8 mouse cellular contexts compared by ENCODE assay signal in genomic region chr14:84442528-84443287, GRCm38 (mm10). TPM values are rescaled to one million over a fixed set of nuclear protein-coding genes. Genes with fewer than 3 reads are reported as not detected.
A peak's percentile ranks its signal among the peaks of the same experiment; 100 is the strongest.
DNase-seq lines count a peak whose midpoint lies in the region; ATAC-seq lines count a peak whose summit lies in the region.

No protein-coding gene starts in this region.

- peak overlapping the region; percentile 57 for H3K4me3 ChIP-seq in limb, embryonic 15.5 days
- H3K4me3 ChIP-seq in neural tube, embryonic 12.5 days = peak overlapping the region; percentile 59

- peak overlapping the region; percentile 20; the same call in 1 of the 2 replicates for H3K9ac ChIP-seq in limb, embryonic 15.5 days
- H3K9ac ChIP-seq in neural tube, embryonic 12.5 days = peak overlapping the region; percentile 51

- peak overlapping the region; percentile 77 for H3K27ac ChIP-seq in limb, embryonic 15.5 days
- no peak overlapping the region for H3K27ac ChIP-seq in neural tube, embryonic 12.5 days

- no peaks in the 10 kb centered on the region for H3K9me3 ChIP-seq in limb, embryonic 15.5 days
- H3K9me3 ChIP-seq in neural tube, embryonic 12.5 days = no peaks in the 10 kb centered on the region

- peak overlapping the region; percentile 93 for H3K4me2 ChIP-seq in limb, embryonic 15.5 days
- peak overlapping the region; percentile 96 for H3K4me2 ChIP-seq in neural tube, embryonic 12.5 days (replicated peaks)

- ATAC-seq in limb, embryonic 15.5 days (ENCODE audit: insufficient number of reproducible peaks, low FRiP score, low TSS enrichment, low read depth) = peak; percentile 36
- ATAC-seq in neural tube, embryonic 12.5 days (ENCODE audit: low FRiP score, low read depth) = peak; percentile 51

- WGBS in limb, embryonic 15.5 days = under 1% methylated on average over 27 of the region's 30 CpGs
- WGBS in neural tube, embryonic 12.5 days = under 1% methylated on average over 28 of the region's 30 CpGs

- H3K4me1 ChIP-seq in limb, embryonic 15.5 days = peaks cover 39% of the 10 kb centered on the region
- peaks cover 6% of the 10 kb centered on the region for H3K4me1 ChIP-seq in neural tube, embryonic 12.5 days

- no peaks in the 10 kb centered on the region for H3K36me3 ChIP-seq in limb, embryonic 15.5 days
- H3K36me3 ChIP-seq in neural tube, embryonic 12.5 days = no peaks in the 10 kb centered on the region

- peaks cover 34% of the 10 kb centered on the region for H3K27me3 ChIP-seq in limb, embryonic 15.5 days
- H3K27me3 ChIP-seq in neural tube, embryonic 12.5 days (replicated peaks) = peaks cover 14% of the 10 kb centered on the region

- peak; percentile 10 for DNase-seq in adrenal gland, adult 2 months
- no peak for DNase-seq in adrenal gland, adult 8-10 months
- DNase-seq in cerebellum, adult 8-10 months = peak; percentile 15
- peak; percentile 25 for DNase-seq in frontal cortex, postnatal 10 days (ENCODE audit: low spot score in 2 of 2)
- DNase-seq in kidney, adult 18-20 months = peak; percentile 38
- DNase-seq in urinary bladder, postnatal 10 days (ENCODE audit: low spot score) = no peak

RNA-seq across cellular contexts. Expression of gene Pcdh17, which starts 0.7 kb away (rescaled TPM):
- total RNA-seq in adrenal gland, adult 2 months (2021) = 1 to 10 TPM; 2.6 to 4.5 TPM
- polyA plus RNA-seq in adrenal gland, adult 2 months (2012; rRNA removed) = 2.9 and 3.0 TPM in 2 replicates
- total RNA-seq in adrenal gland, adult 8-10 months (2022) = 1 to 10 TPM; 3.8 to 7.7 (median 4.9) TPM
- 4.1 and 5.3 TPM in 2 replicates for polyA plus RNA-seq in limb, embryonic 15.5 days (2015; fragmentation: Nextera tagmentation; extraction: Ambion mirVana)
- polyA plus RNA-seq in neural tube, embryonic 12.5 days (2016; fragmentation: Nextera tagmentation; extraction: Ambion mirVana) = 13.0 and 13.2 TPM in 2 replicates

Comparison
In these comparisons a context has a peak if more than half of its experiments do, and no peak if none do; other contexts are left out.
1. DNase-seq: peak in adrenal gland, adult 2 months (single experiment), cerebellum, adult 8-10 months (single experiment), frontal cortex, postnatal 10 days (2 of 2) and kidney, adult 18-20 months (single experiment); none in adrenal gland, adult 8-10 months (single experiment) and urinary bladder, postnatal 10 days (single experiment).